Mouse (Mus musculus): ENCODE results near the gene Trak1.

DNA sequence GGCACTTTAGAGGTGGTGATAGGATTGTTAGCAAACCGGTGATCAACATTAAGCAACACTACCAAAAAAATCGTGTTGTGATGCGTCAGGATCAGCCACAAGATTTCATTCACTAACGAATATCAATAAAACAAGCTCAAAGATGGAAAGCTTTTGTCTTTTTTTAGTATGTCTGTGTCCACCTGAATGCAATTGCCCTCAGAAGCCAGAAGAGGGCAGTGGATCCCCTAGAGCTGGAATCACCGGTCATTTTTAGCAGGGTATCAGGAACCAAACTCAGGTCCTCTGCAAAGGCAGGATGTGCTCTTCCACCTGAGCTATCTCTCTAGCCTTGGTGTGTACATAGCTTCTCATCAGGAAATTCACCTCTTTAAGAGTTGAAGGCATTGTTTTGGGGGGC lies 177.5 kb downstream of the Trak1 start:
- TF ChIP-seq USF1 (IDR thresholded peaks at IDR 0.05; ENCODE audit: low read depth, low read length) (no peak), RCOR1 (conservative IDR thresholded peaks at IDR 0.05; ENCODE audit: low read depth, low read length) (no peak), EP300 (IDR thresholded peaks at IDR 0.05; ENCODE audit: low read length) (no peak), POLR2A (IDR thresholded peaks at IDR 0.05; ENCODE audit: low read depth, low read length) (no peak), CTCF (conservative IDR thresholded peaks at IDR 0.05 in 1 of 2, IDR thresholded peaks at IDR 0.05 in 1 of 2; ENCODE audit: low read depth in 2 of 2, low read length in 2 of 2) (peak in 1 of 2 experiments; percentile 42; a peak in 3 of 4 replicates)
